8 mouse cellular contexts compared by ENCODE assay signal in the genomic region with DNA sequence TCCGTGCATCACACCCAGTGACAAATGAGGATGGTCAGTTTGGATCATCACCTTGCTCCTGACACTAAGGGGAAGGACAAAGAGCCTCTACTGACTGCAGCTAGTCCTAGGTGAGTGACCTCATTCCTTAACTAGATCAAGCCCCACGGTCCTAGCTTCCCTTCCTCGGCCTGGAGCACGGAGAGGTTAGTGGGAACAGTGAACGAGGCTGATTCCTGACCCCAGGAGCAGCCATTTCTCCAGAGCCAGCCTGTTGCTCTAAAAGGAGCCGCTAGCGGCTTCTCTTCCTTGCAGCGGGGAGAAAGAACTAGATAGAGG. TPM values are rescaled to one million over a fixed set of nuclear protein-coding genes. Genes with fewer than 3 reads are reported as not detected.
DNase-seq lines count a peak whose midpoint lies in the region; ATAC-seq and TF ChIP-seq lines count a peak whose summit lies in the region.

No protein-coding gene starts in this region.

- peak overlapping the region; percentile 88 for H3K4me2 ChIP-seq in intestine, postnatal 0 days (replicated peaks; ENCODE audit: low read depth)

- H3K27ac ChIP-seq in thymus, adult 2 months (ENCODE audit: control insufficient read depth, insufficient read depth, low read length): no peak overlapping the region
- H3K27ac ChIP-seq in intestine, postnatal 0 days (ENCODE audit: low read depth, low read length): peak overlapping the region; percentile 88

- H3K27me3 ChIP-seq in erythroblast, embryonic 14.5 days (ENCODE audit: control insufficient read depth): no peaks in the 10 kb centered on the region
- H3K27me3 ChIP-seq in thymus, adult 2 months (ENCODE audit: control insufficient read depth, insufficient read depth, low read length): no peaks in the 10 kb centered on the region
- no peaks in the 10 kb centered on the region for H3K27me3 ChIP-seq in intestine, postnatal 0 days (replicated peaks; ENCODE audit: control insufficient read depth, insufficient read depth, low read length)

- ATAC-seq in erythroblast, adult 5-6 weeks (replicated peaks; ENCODE audit: low FRiP score, poor library complexity, severe bottlenecking): no peak
- peak; percentile 25 for ATAC-seq in intestine, postnatal 0 days

- peaks cover 34% of the 10 kb centered on the region for H3K4me1 ChIP-seq in erythroblast, embryonic 14.5 days (ENCODE audit: control insufficient read depth)
- peaks cover 16% of the 10 kb centered on the region for H3K4me1 ChIP-seq in thymus, adult 2 months (replicated peaks; ENCODE audit: control insufficient read depth, insufficient read depth, low read length)
- H3K4me1 ChIP-seq in intestine, postnatal 0 days (replicated peaks; ENCODE audit: control insufficient read depth, insufficient read depth, low read length): no peaks in the 10 kb centered on the region; the same call in 1 of the 2 replicates

- no peak for TF ChIP-seq CTCF in thymus, adult 2 months (IDR thresholded peaks at IDR 0.05; ENCODE audit: borderline replicate concordance, control insufficient read depth, extremely low read depth, insufficient read depth, low read length, poor library complexity)
- TF ChIP-seq CTCF in intestine, postnatal 0 days (IDR thresholded peaks at IDR 0.05; ENCODE audit: low read depth): no peak

- H3K9me3 ChIP-seq in erythroblast, embryonic 14.5 days (ENCODE audit: control insufficient read depth, low read length): no peaks in the 10 kb centered on the region
- H3K9me3 ChIP-seq in intestine, postnatal 0 days (ENCODE audit: control insufficient read depth): no peaks in the 10 kb centered on the region

- peak overlapping the region; percentile 94 for H3K9ac ChIP-seq in intestine, postnatal 0 days (ENCODE audit: low read depth, low read length)

- peak; percentile 10 for DNase-seq in thymus, adult 2 months
- DNase-seq in thymus, postnatal 36 days: no peak
- DNase-seq in retina, postnatal 1 day: peak; percentile 46
- DNase-seq in frontal cortex, postnatal 10 days (ENCODE audit: low spot score in 2 of 2): no peak
- DNase-seq in adrenal gland, adult 8-10 months: no peak

- H3K4me3 ChIP-seq in erythroblast, embryonic 14.5 days (replicated peaks): peak overlapping the region; percentile 68
- peak overlapping the region; percentile 80 for H3K4me3 ChIP-seq in thymus, adult 2 months (ENCODE audit: control insufficient read depth, insufficient read depth, low read length)
- H3K4me3 ChIP-seq in intestine, postnatal 0 days (ENCODE audit: low read depth, low read length): peak overlapping the region; percentile 83

- TF ChIP-seq POLR2A in thymus, adult 2 months (IDR thresholded peaks at IDR 0.05; ENCODE audit: control insufficient read depth, extremely low read depth, insufficient read depth, low read length, poor library complexity): no peak

- peaks cover 49% of the 10 kb centered on the region for H3K36me3 ChIP-seq in erythroblast, embryonic 14.5 days (ENCODE audit: control insufficient read depth)
- peaks cover 35% of the 10 kb centered on the region for H3K36me3 ChIP-seq in thymus, adult 2 months (ENCODE audit: control insufficient read depth, insufficient read depth, low read length)
- H3K36me3 ChIP-seq in intestine, postnatal 0 days (ENCODE audit: control insufficient read depth, insufficient read depth): peaks cover 39% of the 10 kb centered on the region

- WGBS in thymus, adult 2 months: 36% methylated on average over 8 of the region's 8 CpGs
- 6% methylated on average over 7 of the region's 8 CpGs for WGBS in intestine, postnatal 0 days

RNA-seq across cellular contexts. Expression of a gene that starts 2.9 kb away (rescaled TPM):
- 0.14 and 0.18 TPM in 2 replicates for polyA plus RNA-seq in erythroblast, embryonic 14.5 days (2012)
- total RNA-seq in erythroblast, adult 5-6 weeks (2015; ENCODE audit: low replicate concordance): not detected in 2 replicates
- total RNA-seq in erythroblast, adult 5-6 weeks (2017; ENCODE audit: low replicate concordance): not detected in 2 replicates
- polyA plus RNA-seq in thymus, adult 2 months (2012; rRNA removed): 4.2 and 103 TPM in 2 replicates
- polyA plus RNA-seq in intestine, postnatal 0 days (2015; fragmentation: Nextera tagmentation; extraction: Ambion mirVana): 1.4 and 1.6 TPM in 2 replicates
- 1 to 10 TPM; 1.1 to 3.3 (median 1.9) TPM for total RNA-seq in adrenal gland, adult 8-10 months (2022)

RNA-seq across cellular contexts. Expression of a gene that starts 11.5 kb away (rescaled TPM):
- polyA plus RNA-seq in erythroblast, embryonic 14.5 days (2012): 8.6 and 10.6 TPM in 2 replicates
- total RNA-seq in erythroblast, adult 5-6 weeks (2015; ENCODE audit: low replicate concordance): 30.2 and 34.1 TPM in 2 replicates
- total RNA-seq in erythroblast, adult 5-6 weeks (2017; ENCODE audit: low replicate concordance): 19.5 and 21.8 TPM in 2 replicates
- 569 and 585 TPM in 2 replicates for polyA plus RNA-seq in thymus, adult 2 months (2012; rRNA removed)
- 74.1 and 78.8 TPM in 2 replicates for polyA plus RNA-seq in intestine, postnatal 0 days (2015; fragmentation: Nextera tagmentation; extraction: Ambion mirVana)
- total RNA-seq in adrenal gland, adult 8-10 months (2022): 100 to 1,000 TPM; 331 to 526 (median 414) TPM

RNA-seq across cellular contexts. Expression of a gene that starts 12.5 kb away (rescaled TPM):
- polyA plus RNA-seq in erythroblast, embryonic 14.5 days (2012): not detected in 2 replicates
- not detected in 2 replicates for total RNA-seq in erythroblast, adult 5-6 weeks (2015; ENCODE audit: low replicate concordance)
- total RNA-seq in erythroblast, adult 5-6 weeks (2017; ENCODE audit: low replicate concordance): not detected in 2 replicates
- 1.9 and 2.4 TPM in 2 replicates for polyA plus RNA-seq in thymus, adult 2 months (2012; rRNA removed)
- polyA plus RNA-seq in intestine, postnatal 0 days (2015; fragmentation: Nextera tagmentation; extraction: Ambion mirVana): 0.61 and 0.74 TPM in 2 replicates
- total RNA-seq in adrenal gland, adult 8-10 months (2022): 10 to 100 TPM in 3 of 4 experiments, 1 to 10 TPM in 1; 8.8 to 12.4 (median 10.8) TPM

RNA-seq across cellular contexts. Expression of a gene that starts 36.8 kb away (rescaled TPM):
- 0.08 and 0.13 TPM in 2 replicates for polyA plus RNA-seq in erythroblast, embryonic 14.5 days (2012)
- not detected in 2 replicates for total RNA-seq in erythroblast, adult 5-6 weeks (2015; ENCODE audit: low replicate concordance)
- total RNA-seq in erythroblast, adult 5-6 weeks (2017; ENCODE audit: low replicate concordance): 0.70 TPM in 1 of 2 replicates, not detected in the other
- polyA plus RNA-seq in thymus, adult 2 months (2012; rRNA removed): 17.2 and 26.7 TPM in 2 replicates
- polyA plus RNA-seq in intestine, postnatal 0 days (2015; fragmentation: Nextera tagmentation; extraction: Ambion mirVana): 20.6 and 23.1 TPM in 2 replicates
- total RNA-seq in adrenal gland, adult 8-10 months (2022): 100 to 1,000 TPM in 2 of 4 experiments, 10 to 100 TPM in 2; 75.8 to 142 (median 116) TPM

RNA-seq across cellular contexts. Expression of a gene that starts 45.9 kb away (rescaled TPM):
- 0.21 and 0.27 TPM in 2 replicates for polyA plus RNA-seq in erythroblast, embryonic 14.5 days (2012)
- 4.8 and 11.5 TPM in 2 replicates for total RNA-seq in erythroblast, adult 5-6 weeks (2015; ENCODE audit: low replicate concordance)
- total RNA-seq in erythroblast, adult 5-6 weeks (2017; ENCODE audit: low replicate concordance): 2.5 and 4.8 TPM in 2 replicates
- polyA plus RNA-seq in thymus, adult 2 months (2012; rRNA removed): 7.4 and 8.0 TPM in 2 replicates
- 8.6 and 10.3 TPM in 2 replicates for polyA plus RNA-seq in intestine, postnatal 0 days (2015; fragmentation: Nextera tagmentation; extraction: Ambion mirVana)
- 1 to 10 TPM; 7.1 to 8.5 (median 8.2) TPM for total RNA-seq in adrenal gland, adult 8-10 months (2022)

Comparison
In these comparisons a context has a peak if more than half of its experiments do, and no peak if none do; other contexts are left out.
1. DNase-seq: peak in thymus, adult 2 months (single experiment) and retina, postnatal 1 day (single experiment); none in thymus, postnatal 36 days (0 of 2), frontal cortex, postnatal 10 days (0 of 2) and adrenal gland, adult 8-10 months (single experiment).
2. Peak in every context shown above with its lines, with median percentiles within 50 percentile points of each other: H3K4me3 ChIP-seq.